Mouse (Mus musculus) kidney, embryonic 16.5 days (tissue): ENCODE results near the gene Fam171a2. TPM values are rescaled to one million over a fixed set of nuclear protein-coding genes. Genes with fewer than 3 reads are reported as not detected.
A peak's percentile ranks its signal among the peaks of the same experiment; 100 is the strongest.
"Not testable (repeated sequence)": the region's sequence is repeated elsewhere in the genome, so short reads cannot be mapped to it uniquely, and the experiment has no call there.

Source experiments
- ATAC-seq: fragments of 200-750 bp; cut with Nextera tagmentation; 2 replicates; pipeline ENCODE4 v1.8.0; 2017; ENCODE audit warnings: moderate TSS enrichment; ENCODE audit not compliant: low FRiP score, low TSS enrichment
- H3K27ac ChIP-seq: fragments of 300-500 bp; sonication (generic); 2 replicates; pipeline ENCODE4 v1.5.1; 2014; ENCODE audit warnings: low read length
- H3K27me3 ChIP-seq: fragments of 300-500 bp; sonication (generic); 2 replicates; pipeline ENCODE4 v1.6.1; 2014; ENCODE audit warnings: low read length, control low read depth, mixed read lengths; ENCODE audit not compliant: insufficient read depth
- H3K36me3 ChIP-seq: fragments of 300-500 bp; sonication (generic); 2 replicates; pipeline ENCODE4 v1.6.1; 2014; ENCODE audit warnings: low read length, control low read depth, mixed read lengths; ENCODE audit not compliant: insufficient read depth
- H3K4me1 ChIP-seq: fragments of 300-500 bp; sonication (generic); 2 replicates; pipeline ENCODE4 v1.6.1; 2014; ENCODE audit warnings: low read length, control low read depth, mixed read lengths; ENCODE audit not compliant: insufficient read depth
- H3K4me2 ChIP-seq: fragments of 300-500 bp; sonication (generic); replicated peaks from 2 replicates; pipeline ENCODE4 v1.6.1; 2014; ENCODE audit warnings: low read depth, low read length
- H3K4me3 ChIP-seq: fragments of 300-500 bp; sonication (generic); 2 replicates; pipeline ENCODE4 v1.5.1; 2014; ENCODE audit warnings: mild to moderate bottlenecking, low read length
- H3K9ac ChIP-seq: fragments of 300-500 bp; sonication (generic); replicated peaks from 2 replicates; pipeline ENCODE4 v1.6.1; 2014; ENCODE audit warnings: low read length
- H3K9me3 ChIP-seq: fragments of 300-500 bp; sonication (generic); 2 replicates; pipeline ENCODE4 v1.6.1; 2016; ENCODE audit warnings: low read length, control low read depth
- WGBS: fragments of 180-500 bp; shearing (Covaris S2); extraction: QIAGEN DNeasy Blood & Tissue Kit; methylation state at CpG from one replicate; pipeline ENCODE4 v1.1.7; 2014; 5-methylcytosine and 5-hydroxymethylcytosine counted together
- polyA plus RNA-seq: library from polyadenylated mRNA; unstranded; fragments of >200 nt; fragmentation: Nextera tagmentation; extraction: Ambion mirVana; gene quantifications from 2 replicates; pipeline ENCODE4 v1.2.1, GENCODE M21; 2015

The Fam171a2 gene
- polyA plus RNA-seq, 1 experiment from 2014 or later = 5.3 TPM

DNA sequence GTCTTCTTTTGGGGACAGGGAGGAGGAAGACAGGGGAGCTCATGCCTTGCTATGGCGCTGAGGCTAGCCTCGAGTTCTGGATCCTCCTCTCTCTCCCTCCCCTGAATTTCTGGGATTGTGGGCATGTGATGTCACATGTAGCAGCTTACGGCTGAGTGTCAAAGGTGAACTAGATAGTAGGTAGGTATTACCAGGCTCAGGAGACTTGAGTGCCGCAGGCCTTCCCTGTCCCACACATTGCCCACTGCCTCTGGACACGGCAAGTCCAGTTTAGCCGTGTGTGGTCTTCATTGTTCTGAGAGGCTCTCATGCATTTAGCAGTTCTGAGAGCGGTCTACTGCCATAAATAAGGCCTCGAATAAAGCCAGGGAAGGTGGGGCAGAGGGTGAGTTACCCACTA, 34.4 kb downstream of the Fam171a2 start:
- Histone ChIP-seq H3K36me3 (no peaks in the 10 kb centered on the region), H3K4me3 (no peak overlapping the region), H3K4me1 (peaks cover 10% of the 10 kb centered on the region; the same call in 1 of the 2 replicates), H3K27ac (no peak overlapping the region), H3K4me2 (no peak overlapping the region), H3K9me3 (no peaks in the 10 kb centered on the region), H3K9ac (no peak overlapping the region), H3K27me3 (no peaks in the 10 kb centered on the region)
- ATAC-seq = no peak
- WGBS = 66% methylated on average over 8 of the region's 8 CpGs

DNA sequence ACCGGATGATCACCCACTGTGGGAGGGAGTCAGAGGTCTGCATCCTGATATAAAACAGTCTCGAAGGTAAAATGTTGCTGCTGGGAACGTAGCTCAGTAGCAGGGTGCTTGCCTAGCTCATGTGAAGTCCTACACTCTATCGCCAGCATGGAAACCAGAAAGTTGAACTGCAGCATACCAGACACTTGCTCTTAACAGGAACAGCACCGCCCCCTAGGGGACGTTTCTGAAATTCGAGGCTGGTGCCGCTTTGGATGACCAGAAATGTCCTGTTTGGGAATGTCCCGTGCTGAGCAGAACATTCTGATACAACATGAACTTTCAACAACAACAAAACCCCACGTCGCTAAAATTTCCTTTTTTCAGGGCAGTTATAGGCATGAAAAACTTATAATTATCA, 35.8 kb downstream of the Fam171a2 start:
- Histone ChIP-seq H3K4me3 (no peak overlapping the region), H3K9ac (no peak overlapping the region), H3K4me1 (peaks cover 10% of the 10 kb centered on the region; the same call in 1 of the 2 replicates), H3K9me3 (no peaks in the 10 kb centered on the region), H3K27me3 (no peaks in the 10 kb centered on the region), H3K27ac (no peak overlapping the region), H3K36me3 (no peaks in the 10 kb centered on the region), H3K4me2 (no peak overlapping the region)
- ATAC-seq = no peak
- 6% methylated on average over 11 of the region's 11 CpGs for WGBS

DNA sequence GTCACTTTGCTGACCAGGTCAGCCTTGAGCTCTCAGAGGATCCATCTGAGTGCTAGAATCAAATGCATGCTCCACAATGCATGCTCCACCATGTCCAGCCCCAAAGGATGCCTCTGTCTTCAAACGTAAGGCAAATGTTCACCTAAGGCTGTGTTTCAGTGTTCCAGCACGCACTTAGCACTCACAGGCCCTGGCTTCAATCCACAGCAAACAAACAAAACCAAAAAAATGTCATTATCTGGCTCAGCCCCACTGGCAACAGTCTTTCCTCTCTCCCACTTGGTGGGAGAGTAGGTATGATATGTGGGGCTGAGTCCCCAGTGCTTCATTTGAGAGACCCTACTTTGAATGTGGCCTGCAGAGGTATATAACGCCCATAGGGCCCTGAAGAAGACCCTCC, 36.4 kb downstream of the Fam171a2 start:
- Histone ChIP-seq H3K9ac (no peak overlapping the region), H3K4me3 (no peak overlapping the region), H3K27me3 (no peaks in the 10 kb centered on the region), H3K36me3 (no peaks in the 10 kb centered on the region), H3K27ac (no peak overlapping the region), H3K9me3 (no peaks in the 10 kb centered on the region), H3K4me2 (no peak overlapping the region), H3K4me1 (peaks cover 15% of the 10 kb centered on the region)
- WGBS = 72% methylated on average over 3 of the region's 3 CpGs
- ATAC-seq = no peak

DNA sequence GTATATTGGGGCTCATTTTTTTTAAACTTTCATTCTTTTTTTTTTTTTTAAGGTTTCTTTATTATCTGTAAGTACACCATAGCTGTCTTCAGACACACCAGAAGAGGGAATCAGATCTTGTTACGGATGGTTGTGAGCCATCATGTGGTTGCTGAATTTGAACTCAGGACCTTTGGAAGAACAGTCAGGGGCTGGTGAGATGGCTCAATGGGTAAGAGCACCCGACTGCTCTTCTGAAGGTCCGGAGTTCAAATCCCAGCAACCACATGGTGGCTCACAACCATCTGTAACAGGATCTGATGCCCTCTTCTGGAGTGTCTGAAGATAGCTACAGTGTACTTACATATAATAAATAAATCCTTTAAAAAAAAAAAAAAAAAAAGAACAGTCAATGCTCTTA, 37.1 kb downstream of the Fam171a2 start:
- ATAC-seq, H3K9me3 ChIP-seq, H3K9ac ChIP-seq, H3K36me3 ChIP-seq, H3K4me3 ChIP-seq, H3K27me3 ChIP-seq, H3K4me2 ChIP-seq, H3K27ac ChIP-seq: not testable (repeated sequence)
- H3K4me1 ChIP-seq = peaks cover 22% of the 10 kb centered on the region
- 88% methylated on average over 3 of the region's 3 CpGs for WGBS

DNA sequence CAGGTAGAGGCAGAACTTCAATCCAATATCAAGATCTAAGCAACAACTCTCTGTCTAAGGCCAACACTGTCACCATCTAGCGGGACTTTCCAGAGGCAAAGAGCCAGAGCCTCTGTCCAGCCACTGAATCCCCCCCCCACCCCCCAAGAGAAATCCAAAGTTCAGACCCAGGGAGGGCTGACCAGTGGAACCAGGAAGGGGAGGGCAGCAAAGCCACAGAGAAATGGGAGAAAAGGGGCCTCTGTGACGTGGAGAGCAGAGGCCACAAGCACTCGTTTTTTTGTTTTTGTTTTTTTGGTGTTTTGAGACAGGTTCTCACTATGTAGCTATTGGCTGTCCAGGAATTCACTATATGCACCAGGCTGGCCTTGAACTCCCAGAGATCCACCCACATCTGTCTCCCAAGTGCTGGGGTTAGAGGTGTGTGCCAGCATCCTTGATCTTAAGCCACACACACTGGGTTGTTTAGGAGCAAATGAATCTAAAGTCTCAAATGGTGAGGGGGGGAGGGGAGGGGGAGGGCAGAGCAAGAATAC, 37.6 kb downstream of the Fam171a2 start:
- no peaks in the 10 kb centered on the region for H3K36me3 ChIP-seq
- peaks cover 26% of the 10 kb centered on the region for H3K4me1 ChIP-seq
- peak overlapping the region; percentile 15; the same call in 1 of the 2 replicates for H3K9ac ChIP-seq
- ATAC-seq = no peak
- H3K4me3 ChIP-seq = no peak overlapping the region
- no peaks in the 10 kb centered on the region for H3K9me3 ChIP-seq
- no peak overlapping the region for H3K4me2 ChIP-seq
- no peaks in the 10 kb centered on the region for H3K27me3 ChIP-seq
- 82% methylated on average over 3 of the region's 3 CpGs for WGBS
- peak overlapping the region; percentile 91; the same call in 1 of the 2 replicates for H3K27ac ChIP-seq

DNA sequence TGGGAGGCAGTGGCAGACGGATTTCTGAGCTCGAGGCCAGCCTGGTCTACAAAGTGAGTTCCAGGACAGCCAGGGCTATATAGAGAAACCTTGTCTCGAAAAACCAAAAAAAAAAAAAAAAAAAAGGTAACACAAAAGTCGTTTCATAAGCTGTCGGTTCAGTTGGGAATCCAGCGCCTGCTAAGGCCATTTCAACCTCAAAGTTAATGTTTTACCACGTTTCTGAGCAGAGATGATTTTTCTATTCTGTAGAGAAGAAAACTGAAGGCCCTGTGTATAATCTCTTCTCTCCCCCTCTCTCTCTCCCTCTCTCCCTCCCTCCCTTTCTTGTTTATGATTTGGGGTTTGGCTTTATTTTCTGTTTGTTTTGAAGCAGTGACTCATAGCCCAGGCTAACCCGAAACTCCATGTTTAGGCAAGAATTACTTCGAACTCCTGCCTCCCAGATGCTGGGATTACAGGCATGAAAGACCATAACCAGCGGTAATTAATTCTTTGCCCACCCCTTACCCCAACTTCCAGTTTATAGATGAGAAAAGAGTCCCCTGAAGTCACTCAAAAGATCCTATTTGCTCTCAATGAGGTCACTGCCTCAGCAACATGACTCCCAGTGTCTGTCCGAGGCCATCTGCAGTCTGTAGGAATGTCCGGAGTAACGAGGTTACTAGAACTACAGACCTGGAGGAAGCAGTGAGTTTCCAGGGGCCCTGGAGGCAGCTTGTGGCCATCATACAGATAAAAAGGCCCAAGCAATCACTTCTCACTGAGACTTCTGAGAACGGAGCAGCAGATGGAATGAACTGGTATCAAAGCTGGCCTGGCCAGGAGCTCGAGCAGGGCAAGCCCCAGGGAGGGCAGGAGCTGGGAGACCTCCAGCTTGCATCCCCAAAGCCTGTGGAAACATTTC, 38.3 kb downstream of the Fam171a2 start:
- WGBS = 33% methylated on average over 15 of the region's 15 CpGs
- ATAC-seq = no peak
- Histone ChIP-seq H3K9ac (peak overlapping the region; percentile 60), H3K4me3 (peak overlapping the region; percentile 79), H3K4me2 (peak overlapping the region; percentile 72), H3K36me3 (peaks cover under 1% of the 10 kb centered on the region; the same call in 1 of the 2 replicates), H3K9me3 (no peaks in the 10 kb centered on the region), H3K4me1 (peaks cover 26% of the 10 kb centered on the region), H3K27me3 (no peaks in the 10 kb centered on the region), H3K27ac (peak overlapping the region; percentile 91)

DNA sequence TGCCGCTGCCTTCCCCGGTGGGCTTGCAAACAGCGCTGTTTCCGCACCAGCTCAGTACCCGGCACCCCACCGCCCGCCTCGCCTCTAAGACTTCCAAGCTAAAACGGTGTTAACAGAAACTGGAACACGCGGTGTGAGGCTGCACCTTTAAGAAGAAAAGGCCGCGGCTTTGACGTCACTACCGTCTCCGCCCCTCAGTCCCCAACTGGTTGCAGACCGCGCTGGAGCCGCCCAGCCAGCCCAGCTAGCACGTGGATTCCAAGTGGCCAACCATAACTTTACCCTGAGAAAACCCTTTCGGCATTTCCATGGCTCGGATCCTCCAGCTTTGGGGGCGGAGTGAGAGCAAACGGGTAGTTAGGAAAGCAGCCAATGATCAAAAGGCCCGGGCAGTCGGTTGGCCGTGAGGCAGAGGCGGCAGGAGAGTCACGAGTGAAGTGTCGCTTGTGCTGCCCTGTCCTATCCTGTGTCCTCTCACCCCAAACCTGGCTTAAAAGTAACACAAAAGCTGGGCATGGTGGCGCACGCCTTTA, 39.1 kb downstream of the Fam171a2 start:
- WGBS = under 1% methylated on average over 32 of the region's 32 CpGs
- Histone ChIP-seq H3K4me1 (peaks cover 26% of the 10 kb centered on the region), H3K9ac (peak overlapping the region; percentile 92), H3K27ac (peak overlapping the region; percentile 98), H3K4me3 (peak overlapping the region; percentile 79), H3K36me3 (peaks cover 8% of the 10 kb centered on the region), H3K27me3 (no peaks in the 10 kb centered on the region), H3K4me2 (peak overlapping the region; percentile 72), H3K9me3 (no peaks in the 10 kb centered on the region)
- peak; percentile 94 for ATAC-seq

DNA sequence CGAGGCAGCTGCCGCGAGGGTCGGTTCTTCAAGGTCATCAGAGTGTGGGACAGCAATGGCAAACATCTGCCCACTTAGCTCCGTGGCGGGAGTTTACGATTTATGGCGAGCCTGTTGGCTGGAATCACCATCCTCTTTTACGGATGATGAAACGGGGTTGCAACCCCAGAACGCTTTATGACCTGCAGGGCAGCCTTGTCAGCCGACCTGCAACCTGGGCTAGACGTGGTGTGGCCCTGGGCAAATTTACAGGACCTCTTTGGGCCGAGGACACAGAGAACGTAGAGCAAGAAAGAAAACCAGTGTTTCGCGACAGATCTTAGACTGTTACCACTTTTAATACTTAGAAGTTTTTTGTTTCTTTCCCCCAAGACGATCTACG, 39.7 kb downstream of the Fam171a2 start, which contains the start of gene Slc25a39:
Slc25a39 (minus strand) TSS at position 113 of the 382 bp plus-strand sequence.
- Histone ChIP-seq H3K27ac (peak within 1 kb of the TSS; percentile 98), H3K4me3 (peak within 1 kb of the TSS; percentile 79), H3K9ac (peak within 1 kb of the TSS; percentile 92), H3K4me2 (peak within 1 kb of the TSS; percentile 72), H3K27me3 (no peaks in the 10 kb centered on the region), H3K9me3 (no peaks in the 10 kb centered on the region), H3K36me3 (peaks cover 14% of the 10 kb centered on the region), H3K4me1 (peaks cover 26% of the 10 kb centered on the region)
- WGBS = under 1% methylated on average over 19 of the region's 19 CpGs
- ATAC-seq = no peak

DNA sequence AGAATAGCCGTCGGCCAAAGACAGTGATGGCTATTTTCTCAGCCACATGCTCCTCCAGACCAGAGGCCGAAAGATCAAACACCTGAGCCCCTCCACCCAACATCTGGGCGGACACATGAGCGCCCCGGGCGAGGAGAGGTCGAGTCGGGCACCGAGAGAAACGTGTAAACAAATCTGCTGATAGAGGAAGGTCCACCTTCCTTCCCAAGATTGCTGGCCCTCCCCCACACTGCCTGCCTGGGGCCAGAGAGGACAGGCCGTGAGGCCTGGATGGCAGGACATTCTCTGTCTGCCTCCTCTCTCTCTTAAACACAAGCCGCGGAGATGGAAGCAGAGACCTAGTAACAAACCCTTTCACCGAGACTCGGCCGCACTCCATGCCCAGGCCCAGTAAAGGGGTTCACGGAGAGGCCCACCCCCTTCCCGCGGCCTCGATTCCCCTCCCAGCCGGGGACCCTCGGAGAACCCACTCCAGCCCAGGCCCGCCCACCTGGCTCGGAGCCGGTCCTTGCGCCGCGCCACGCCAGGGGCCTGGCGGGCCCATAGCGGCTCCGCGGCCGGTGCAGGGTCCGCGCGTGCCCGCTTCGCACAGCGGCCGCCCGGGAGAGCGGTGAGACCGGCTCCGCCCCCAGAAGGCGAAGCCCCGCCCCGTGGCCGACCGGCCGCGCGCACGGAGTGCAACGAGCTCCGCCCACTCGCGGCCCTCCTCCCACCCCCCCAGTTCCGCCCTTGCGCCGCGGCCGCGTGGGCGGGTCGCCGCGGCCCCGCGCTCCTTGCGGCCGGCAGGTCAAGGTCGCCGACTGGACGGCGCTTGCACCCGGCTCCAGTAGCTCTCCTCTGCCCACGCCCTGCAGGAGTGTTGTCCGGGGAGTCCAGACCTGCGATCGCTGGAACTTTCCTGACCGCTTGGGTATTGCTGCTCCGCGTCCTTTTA, 40.3 kb downstream of the Fam171a2 start:
- Histone ChIP-seq H3K4me1 (peaks cover 26% of the 10 kb centered on the region), H3K36me3 (peaks cover 21% of the 10 kb centered on the region), H3K27ac (peak overlapping the region; percentile 98), H3K9me3 (no peaks in the 10 kb centered on the region), H3K27me3 (no peaks in the 10 kb centered on the region), H3K4me3 (peak overlapping the region; percentile 79), H3K9ac (peak overlapping the region; percentile 92), H3K4me2 (peak overlapping the region; percentile 72)
- under 1% methylated on average over 78 of the region's 85 CpGs for WGBS
- ATAC-seq = peak; percentile 72
